Mouse (Mus musculus) heart, adult 2 months (tissue): ENCODE data around the gene Prrt2.

Experiments used
- CTCF ChIP-seq: fragments of 200-600 bp; IDR thresholded peaks from 2 replicates; pipeline ENCODE4 v1.8.1; 2022; ENCODE audit warnings: antibody characterized with exemption, mild to moderate bottlenecking, moderate library complexity
- POLR2A ChIP-seq: fragments of 200-500 bp; IDR thresholded peaks from 2 replicates; pipeline ENCODE4 v1.6.1; 2011; ENCODE audit warnings: mild to moderate bottlenecking, low read depth, low read length, control low read depth; ENCODE audit not compliant: insufficient read depth

GRCm38 (mm10) chr7:127012845-127013244, 8.2 kb downstream of the Prrt2 start:
- TF ChIP-seq POLR2A: no peak
- TF ChIP-seq CTCF: no peak
